Mouse (Mus musculus) kidney, adult 11 months (tissue): ENCODE measurements around the gene Fndc7.
"Not testable (repeated sequence)": the region's sequence is repeated elsewhere in the genome, so short reads cannot be mapped to it uniquely, and the experiment has no call there.

Source experiments
- DNase-seq: peaks from one replicate; pipeline ENCODE4 v3.0.0; 2022

Gene Fndc7

GRCm38 (mm10) chr3:108886934-108887617 is 2.7 kb downstream of the Fndc7 start:
- no peak for DNase-seq

DNA sequence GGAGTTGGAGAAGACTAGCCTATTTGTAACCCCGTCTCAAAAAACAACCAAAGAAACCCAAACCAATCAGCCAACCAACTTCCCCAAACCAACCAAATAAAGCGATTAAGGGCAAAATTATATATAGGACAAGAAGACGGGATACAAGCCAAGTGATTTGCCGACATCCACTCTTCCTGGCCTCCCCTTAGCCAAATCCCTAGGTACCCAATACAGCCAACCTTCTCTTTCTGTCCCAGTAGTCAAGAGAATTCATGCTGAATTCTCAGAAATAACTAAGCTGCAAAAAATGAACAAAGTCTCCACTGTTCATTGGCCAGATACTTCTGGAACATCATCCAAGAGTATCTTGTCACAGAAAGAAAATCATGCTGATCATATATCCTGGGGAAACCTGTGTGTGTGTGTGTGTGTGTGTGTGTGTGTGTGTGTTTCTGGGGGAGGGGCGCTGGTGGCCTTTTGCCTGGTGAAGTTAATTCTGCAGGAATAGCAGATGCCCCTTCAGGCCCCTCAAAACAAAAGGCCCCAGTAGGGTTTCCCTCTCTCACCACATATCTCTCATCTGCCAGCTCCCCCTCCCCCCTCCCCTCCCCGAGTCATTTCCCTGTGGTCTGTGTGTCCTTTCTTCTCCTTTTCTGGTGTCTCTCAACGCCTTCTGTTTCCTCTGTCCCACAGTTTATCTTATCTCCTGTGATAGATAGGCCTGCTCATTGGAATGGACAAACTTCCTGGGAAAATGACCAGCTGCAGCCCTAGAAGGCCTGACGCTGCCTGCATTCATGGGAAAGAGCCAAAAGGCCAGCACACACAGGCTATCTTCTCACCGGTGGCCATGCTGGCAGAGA is 3.9 kb downstream of the Fndc7 start:
- DNase-seq, result no peak

GRCm38 (mm10) chr3:108884706-108885289 is 5.0 kb downstream of the Fndc7 start:
- no peak for DNase-seq

GRCm38 (mm10) chr3:108883067-108883466 is 6.7 kb downstream of the Fndc7 start:
- DNase-seq, result no peak

- DNase-seq, result not testable (repeated sequence)
Observed at GRCm38 (mm10) chr3:108881873-108882272, 7.9 kb downstream of the Fndc7 start.

DNA sequence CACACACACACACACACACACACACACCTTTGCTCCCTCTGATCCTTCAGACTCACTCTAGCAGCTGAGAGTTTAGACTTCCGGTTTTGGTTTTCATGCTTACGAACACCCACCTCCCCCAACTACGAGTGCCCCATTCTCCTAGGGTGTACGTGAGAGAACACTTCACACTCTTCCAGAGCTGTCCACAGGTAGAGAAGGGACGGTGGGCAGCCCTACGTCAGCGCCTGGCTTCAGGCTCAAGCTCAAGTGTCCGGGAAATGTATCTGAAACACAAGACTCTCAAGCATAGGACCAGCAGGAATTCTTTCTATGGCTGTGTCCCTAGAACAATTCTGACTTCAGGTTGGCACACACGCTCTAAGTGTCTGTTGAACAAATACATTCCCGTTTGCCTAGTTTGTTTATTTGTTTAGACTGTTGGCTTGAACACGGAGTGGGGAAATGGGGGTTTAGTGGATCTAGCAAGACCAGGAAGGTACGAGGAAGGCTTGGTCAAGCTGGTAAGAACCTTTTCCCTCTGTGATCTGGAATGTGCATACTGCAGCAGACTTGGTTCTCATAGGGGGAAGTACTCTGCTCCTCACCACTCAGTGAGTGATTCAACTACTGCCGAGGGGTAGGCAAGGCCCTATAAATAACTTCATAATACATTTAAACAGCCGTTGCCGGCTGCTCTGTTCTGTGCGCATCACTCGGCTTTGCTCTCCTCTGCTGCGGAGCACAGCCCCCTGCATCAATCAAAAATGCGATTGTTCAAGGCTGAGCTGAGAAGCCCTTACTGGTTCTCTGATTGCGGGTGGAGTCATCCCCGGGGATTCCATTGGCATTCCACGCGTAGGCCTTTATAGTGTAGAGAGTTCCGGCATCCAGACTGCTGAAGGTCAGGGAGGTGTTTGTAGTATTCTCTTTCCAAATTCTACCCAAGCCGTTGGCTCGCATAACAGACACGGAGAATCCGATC is 9.0 kb downstream of the Fndc7 start:
- no peak for DNase-seq

- no peak for DNase-seq
Observed at GRCm38 (mm10) chr3:108879836-108880435, 9.9 kb downstream of the Fndc7 start.

DNA sequence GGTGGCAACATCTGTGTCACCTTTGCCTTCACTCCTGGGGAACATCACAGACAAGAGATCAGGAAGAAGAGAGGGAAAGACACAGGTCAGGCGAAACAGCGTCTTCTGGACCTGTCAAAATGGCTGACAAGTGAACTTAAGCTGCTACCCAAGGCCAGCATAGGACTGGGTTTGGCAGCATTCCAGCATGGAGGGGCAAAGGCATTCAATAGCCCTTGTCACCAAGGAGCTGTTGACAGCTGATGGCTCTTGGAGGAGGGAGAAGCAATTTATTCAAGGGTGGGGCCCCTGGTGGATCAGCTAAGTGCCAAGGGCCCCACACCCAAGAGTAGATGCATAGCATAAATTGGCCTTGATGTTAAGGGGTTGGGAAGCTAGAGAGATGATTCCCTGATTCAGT is 10.7 kb downstream of the Fndc7 start:
- DNase-seq, result no peak

DNA sequence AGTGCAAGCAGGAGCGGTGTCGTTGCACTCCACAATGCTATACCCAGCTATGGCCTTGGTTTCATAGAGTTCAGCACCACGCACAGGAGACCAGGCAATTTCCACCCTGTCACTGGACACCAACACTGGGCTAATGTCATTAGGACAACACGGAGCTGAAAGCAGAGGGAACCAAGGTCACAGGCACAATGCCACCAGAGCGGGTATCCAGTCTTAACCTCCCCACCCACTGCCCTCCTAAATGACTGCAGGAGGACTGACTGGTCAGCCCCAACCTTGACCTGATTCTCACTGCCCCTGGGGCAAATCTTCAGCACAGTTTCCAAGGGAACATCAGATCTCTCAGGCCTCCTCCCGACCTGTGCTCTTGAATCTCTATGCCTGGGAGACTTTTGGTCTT is 19.2 kb downstream of the Fndc7 start:
- no peak for DNase-seq

DNA sequence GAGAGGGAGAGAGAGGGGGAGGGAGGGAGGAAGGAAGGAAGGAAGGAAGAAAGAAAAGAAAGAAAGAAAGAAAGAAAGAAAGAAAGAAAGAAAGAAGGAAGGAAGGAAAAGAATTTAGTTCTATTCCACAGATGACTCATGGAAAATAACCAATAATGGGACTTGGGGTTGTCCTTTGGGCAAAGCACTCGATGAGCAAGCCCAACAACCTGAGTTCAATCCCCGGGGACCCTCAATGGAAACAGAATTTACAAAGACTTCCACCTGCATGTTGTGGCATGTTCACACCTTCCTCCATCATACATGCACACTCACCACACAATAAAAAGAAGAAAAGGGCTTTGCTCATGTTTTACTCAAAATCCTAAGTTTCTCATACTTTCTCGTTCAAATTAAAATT is 22.4 kb downstream of the Fndc7 start:
- DNase-seq, result no peak

GRCm38 (mm10) chr3:108865676-108866075 is 24.1 kb downstream of the Fndc7 start:
- DNase-seq, result no peak

- no peak for DNase-seq
Observed at GRCm38 (mm10) chr3:108865129-108865528, 24.7 kb downstream of the Fndc7 start.

DNA sequence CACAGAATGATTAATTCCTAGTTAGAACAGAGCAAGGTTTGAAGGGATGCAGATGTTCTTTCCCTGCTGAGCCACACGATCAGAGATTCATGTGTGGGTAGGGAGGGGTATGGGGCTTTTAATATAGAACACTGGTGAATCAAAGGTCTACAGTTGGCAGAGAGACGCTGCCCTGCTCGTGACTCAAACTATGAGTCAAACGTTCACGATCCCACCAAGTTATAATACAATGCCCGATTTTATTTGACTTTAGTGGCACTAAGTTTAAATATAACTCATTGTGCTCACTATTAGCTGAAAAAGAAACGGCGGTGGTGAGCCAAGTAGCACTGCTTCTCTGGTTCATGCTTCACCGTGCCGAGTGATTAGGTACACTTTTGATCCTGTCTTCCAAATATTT is 26.7 kb downstream of the Fndc7 start:
- no peak for DNase-seq

- DNase-seq, result not testable (repeated sequence)
Observed at GRCm38 (mm10) chr3:108862282-108862681, 27.5 kb downstream of the Fndc7 start.

DNA sequence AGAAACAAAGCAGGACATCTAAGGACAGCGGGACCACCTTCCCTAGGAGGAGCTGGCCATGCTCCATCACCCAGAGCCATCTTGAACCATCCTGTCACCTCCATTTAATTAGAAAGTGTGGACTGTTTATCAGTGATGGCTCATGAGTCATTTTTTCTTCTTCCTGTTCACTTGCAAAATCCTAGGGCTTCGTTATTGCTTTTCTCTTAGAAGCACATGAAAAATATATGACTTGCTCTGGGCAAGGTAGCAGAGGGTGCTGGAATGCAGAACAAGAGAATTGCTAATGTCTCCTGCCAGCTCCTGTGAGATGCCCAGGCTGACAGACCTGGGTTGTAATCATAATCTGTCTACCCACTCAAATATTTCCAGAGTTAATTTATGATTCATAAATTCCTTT is 29.0 kb downstream of the Fndc7 start:
- no peak for DNase-seq

DNA sequence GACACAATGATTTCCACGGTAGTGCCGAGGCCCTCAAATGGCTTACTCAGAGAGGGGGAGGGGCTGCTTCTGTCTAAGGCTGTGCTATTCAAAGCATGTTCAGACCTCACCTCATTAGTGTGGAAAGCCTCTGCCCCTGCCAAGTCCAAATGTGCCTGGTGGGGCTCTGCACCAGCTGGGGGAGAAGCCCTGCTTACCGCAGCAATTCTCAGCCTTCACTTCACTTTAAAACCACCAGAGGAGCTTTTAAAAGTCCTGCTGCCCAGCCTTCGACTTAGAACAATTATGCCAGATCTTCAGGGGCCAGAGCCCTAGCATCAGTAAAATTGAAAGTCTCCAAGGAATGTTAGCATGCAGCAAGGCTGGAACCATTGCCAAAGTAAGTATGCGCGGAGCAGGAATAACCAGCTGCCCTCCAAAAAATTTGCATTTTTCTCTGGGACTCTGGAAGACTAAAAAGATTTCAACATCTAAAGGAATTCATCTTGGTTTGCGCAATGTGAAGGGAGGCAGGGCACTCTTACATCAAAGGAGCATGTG is 31.5 kb downstream of the Fndc7 start:
- peak; percentile 45 for DNase-seq

- DNase-seq, result no peak
Observed at GRCm38 (mm10) chr3:108857714-108858113, 32.1 kb downstream of the Fndc7 start.

DNA sequence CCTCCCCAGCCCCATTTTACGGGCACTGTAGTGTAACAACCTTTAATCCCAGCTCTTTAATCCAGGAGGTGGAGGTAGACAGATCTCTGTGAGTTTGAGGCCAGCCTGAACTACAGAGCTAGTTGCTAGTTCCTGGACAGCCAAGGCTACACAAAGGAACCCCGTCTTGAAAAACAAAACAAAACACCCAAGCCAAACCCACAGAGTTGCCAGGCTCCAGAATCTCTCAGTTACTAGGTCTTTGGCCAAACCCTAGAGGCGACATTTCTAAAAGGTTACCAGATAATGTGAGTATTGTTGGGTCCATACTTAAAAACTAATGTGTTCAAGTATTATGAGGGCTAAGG is 32.7 kb downstream of the Fndc7 start:
- no peak for DNase-seq

DNA sequence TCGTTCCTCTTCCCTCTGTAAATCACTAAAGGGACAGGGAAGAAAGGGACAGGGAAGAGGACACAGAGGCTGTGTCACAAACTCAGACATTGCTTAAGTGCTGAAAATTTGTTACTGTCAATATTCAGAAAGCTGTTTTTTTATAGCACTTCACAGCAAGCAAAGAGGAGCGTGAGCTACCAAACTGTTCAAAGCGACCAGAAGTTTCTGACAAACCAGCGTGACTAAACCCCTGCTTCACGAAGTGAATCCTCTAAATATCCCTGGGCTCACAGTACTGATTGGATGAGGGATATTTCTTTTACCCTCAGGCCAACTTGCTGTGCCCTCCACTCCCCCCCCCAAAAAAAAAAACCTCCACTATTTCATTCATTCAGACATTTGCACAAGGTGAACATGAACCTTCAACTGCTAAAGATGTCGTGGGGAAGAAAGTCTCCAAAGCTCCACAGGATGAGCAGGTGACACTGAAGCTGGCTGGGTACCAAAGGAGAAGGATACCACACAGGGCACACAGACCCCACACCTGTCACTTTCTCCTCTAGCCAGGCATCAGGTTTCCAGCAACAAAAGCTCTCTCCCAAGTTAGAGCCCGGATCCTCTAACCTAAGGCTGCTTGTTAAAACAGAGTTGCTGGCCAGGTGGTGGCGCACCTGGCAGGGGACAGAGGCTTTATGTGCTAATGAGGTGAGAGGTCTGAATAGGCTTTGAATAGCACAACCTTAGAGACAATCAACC is 33.3 kb downstream of the Fndc7 start:
- peak; percentile 38 for DNase-seq

GRCm38 (mm10) chr3:108855864-108856263 is 33.9 kb downstream of the Fndc7 start:
- DNase-seq, result no peak

GRCm38 (mm10) chr3:108855371-108855770 is 34.4 kb downstream of the Fndc7 start:
- DNase-seq, result no peak
